Mouse (Mus musculus): ENCODE measurements around the gene Tspear. TPM values are rescaled to one million over a fixed set of nuclear protein-coding genes. Genes with fewer than 3 reads are reported as not detected.
"Not testable (repeated sequence)": the region's sequence is repeated elsewhere in the genome, so short reads cannot be mapped to it uniquely, and the experiment has no call there.

Gene Tspear
- polyA plus RNA-seq, 1 experiment = 0.79 TPM

DNA sequence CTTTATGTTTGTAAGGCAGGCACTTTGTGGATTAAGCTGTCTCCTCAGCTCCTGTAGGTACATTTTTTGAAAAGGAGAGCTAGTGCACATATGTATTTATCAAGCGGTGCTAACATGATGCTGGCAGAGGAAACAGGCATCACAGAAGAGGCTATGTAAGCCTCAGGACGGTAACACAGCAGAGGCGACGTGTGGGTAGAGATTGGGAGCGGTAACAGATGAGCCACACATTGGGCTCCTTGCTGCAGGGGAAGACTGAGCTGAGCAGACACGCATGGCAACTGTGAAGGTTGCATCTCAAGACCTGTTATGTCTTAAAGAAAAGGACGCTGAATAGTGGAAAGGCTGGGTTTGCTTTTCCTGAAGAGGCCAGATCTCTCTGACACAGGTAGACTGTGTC, 3.4 kb upstream of the Tspear start:
- Histone ChIP-seq H3K4me1 (ENCODE audit: control insufficient read depth, insufficient read depth, low read length) (no peaks in the 10 kb centered on the region), H3K27ac (ENCODE audit: insufficient read depth, low read length) (no peak overlapping the region), H3K27me3 (ENCODE audit: control insufficient read depth, insufficient read depth, low read length) (peaks cover 2% of the 10 kb centered on the region; the same call in 1 of the 2 replicates), H3K4me3 (replicated peaks; ENCODE audit: insufficient read depth, low read depth, low read length) (no peak overlapping the region)
- no peak for TF ChIP-seq POLR2A (IDR thresholded peaks at IDR 0.05; ENCODE audit: borderline replicate concordance, insufficient read depth, low read length)
- TF ChIP-seq CTCF (IDR thresholded peaks at IDR 0.05; ENCODE audit: borderline replicate concordance, insufficient read depth, low read depth, low read length) = no peak
- 78% methylated on average over 7 of the region's 7 CpGs for WGBS
- no peak for DNase-seq

GRCm38 (mm10) chr10:77684181-77684580, 2.2 kb upstream of the Tspear start:
- DNase-seq = no peak
- no peak overlapping the region for H3K27ac ChIP-seq (ENCODE audit: insufficient read depth, low read length)
- H3K4me1 ChIP-seq (ENCODE audit: control insufficient read depth, insufficient read depth, low read length) = no peaks in the 10 kb centered on the region
- H3K4me3 ChIP-seq (replicated peaks; ENCODE audit: insufficient read depth, low read depth, low read length) = no peak overlapping the region
- TF ChIP-seq POLR2A (IDR thresholded peaks at IDR 0.05; ENCODE audit: borderline replicate concordance, insufficient read depth, low read length) (no peak), CTCF (IDR thresholded peaks at IDR 0.05; ENCODE audit: borderline replicate concordance, insufficient read depth, low read depth, low read length) (no peak)
- 45% methylated on average over 8 of the region's 8 CpGs for WGBS
- H3K27me3 ChIP-seq (ENCODE audit: control insufficient read depth, insufficient read depth, low read length) = 0 out of 2 replicates have a peak, but pooled peaks cover 2% of the 10 kb centered on the region

DNA sequence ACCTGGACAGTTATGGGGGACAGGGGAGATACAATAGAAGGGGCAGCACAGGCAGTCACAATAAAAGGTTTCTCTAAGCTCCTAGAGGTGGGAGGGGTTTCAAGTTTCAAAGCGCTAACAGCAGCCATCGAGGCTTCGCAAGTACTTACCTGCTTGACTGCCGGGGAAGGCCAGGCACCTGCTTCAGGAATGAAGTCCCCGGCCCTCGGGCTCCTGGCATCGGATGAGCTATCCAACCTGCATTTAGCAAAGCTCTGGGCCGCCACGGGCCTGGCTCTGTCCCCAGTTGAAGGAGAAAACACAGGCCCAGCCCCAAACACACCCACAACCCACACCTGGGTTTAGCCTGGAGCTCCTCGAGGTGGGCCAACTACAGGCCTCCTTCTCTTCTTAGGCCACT, 652 bp downstream of the Tspear start:
- Histone ChIP-seq H3K4me3 (replicated peaks; ENCODE audit: insufficient read depth, low read depth, low read length) (no peak overlapping the region), H3K27ac (ENCODE audit: insufficient read depth, low read length) (no peak overlapping the region), H3K27me3 (ENCODE audit: control insufficient read depth, insufficient read depth, low read length) (0 out of 2 replicates have a peak, but pooled peaks cover 2% of the 10 kb centered on the region), H3K4me1 (ENCODE audit: control insufficient read depth, insufficient read depth, low read length) (no peaks in the 10 kb centered on the region)
- no peak for TF ChIP-seq CTCF (IDR thresholded peaks at IDR 0.05; ENCODE audit: borderline replicate concordance, insufficient read depth, low read depth, low read length)
- no peak for TF ChIP-seq POLR2A (IDR thresholded peaks at IDR 0.05; ENCODE audit: borderline replicate concordance, insufficient read depth, low read length)
- WGBS = 61% methylated on average over 10 of the region's 10 CpGs
- DNase-seq = no peak

- not testable (repeated sequence) for H3K27ac ChIP-seq (ENCODE audit: insufficient read depth, low read length); H3K4me1 ChIP-seq (ENCODE audit: control insufficient read depth, insufficient read depth, low read length); DNase-seq; H3K27me3 ChIP-seq (ENCODE audit: control insufficient read depth, insufficient read depth, low read length); H3K4me3 ChIP-seq (replicated peaks; ENCODE audit: insufficient read depth, low read depth, low read length)
- 52% methylated on average over 3 of the region's 3 CpGs for WGBS
Measured at GRCm38 (mm10) chr10:77690356-77690807, 4.0 kb downstream of the Tspear start, which contains the start of gene Gm19402. Gene Gm19402 (minus strand): TSS chr10:77690757.

DNA sequence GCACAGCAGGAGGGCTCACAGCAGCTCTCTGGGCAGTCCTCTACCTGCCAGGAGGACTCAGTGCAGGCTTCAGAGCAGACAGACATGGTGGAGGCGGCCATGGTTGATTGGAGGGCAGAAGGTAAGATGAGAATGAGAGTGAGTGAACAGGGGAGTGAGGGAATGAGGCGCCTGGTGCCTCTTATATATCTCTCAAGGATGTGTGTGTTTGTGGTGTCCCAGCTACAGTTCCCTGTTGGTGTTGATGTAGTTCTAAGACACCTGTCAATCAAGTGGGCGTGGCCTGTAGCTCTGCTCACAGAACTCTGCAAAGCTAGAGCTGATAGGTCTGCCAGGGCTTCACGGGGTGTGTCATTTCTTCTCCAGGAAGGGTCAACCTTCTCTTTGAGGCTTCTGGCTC, 10.8 kb downstream of the Tspear start, which contains the start of gene Gm9508:
Gene Gm9508, minus strand, starts transcription at position 101 of the 400 bp plus-strand sequence.
- TF ChIP-seq CTCF (IDR thresholded peaks at IDR 0.05; ENCODE audit: borderline replicate concordance, insufficient read depth, low read depth, low read length) (no peak), POLR2A (IDR thresholded peaks at IDR 0.05; ENCODE audit: borderline replicate concordance, insufficient read depth, low read length) (no peak)
- H3K27me3 ChIP-seq (ENCODE audit: control insufficient read depth, insufficient read depth, low read length) = no peaks in the 10 kb centered on the region
- WGBS = 39% methylated on average over 4 of the region's 4 CpGs
- no peaks in the 10 kb centered on the region for H3K4me1 ChIP-seq (ENCODE audit: control insufficient read depth, insufficient read depth, low read length)
- H3K4me3 ChIP-seq (replicated peaks; ENCODE audit: insufficient read depth, low read depth, low read length) = no peak within 1 kb of the TSS
- DNase-seq = no peak
- H3K27ac ChIP-seq (ENCODE audit: insufficient read depth, low read length) = no peak within 1 kb of the TSS

- no peaks in the 10 kb centered on the region for H3K4me1 ChIP-seq (ENCODE audit: control insufficient read depth, insufficient read depth, low read length)
- no peaks in the 10 kb centered on the region for H3K27me3 ChIP-seq (ENCODE audit: control insufficient read depth, insufficient read depth, low read length)
- no peak within 1 kb of the TSS for H3K27ac ChIP-seq (ENCODE audit: insufficient read depth, low read length)
- no peak within 1 kb of the TSS for H3K4me3 ChIP-seq (replicated peaks; ENCODE audit: insufficient read depth, low read depth, low read length)
- 97% methylated on average over 1 of the region's 1 CpGs for WGBS
- DNase-seq = no peak
- TF ChIP-seq CTCF (IDR thresholded peaks at IDR 0.05; ENCODE audit: borderline replicate concordance, insufficient read depth, low read depth, low read length) = no peak
- TF ChIP-seq POLR2A (IDR thresholded peaks at IDR 0.05; ENCODE audit: borderline replicate concordance, insufficient read depth, low read length) = no peak
Measured at GRCm38 (mm10) chr10:77706326-77706725, 20.0 kb downstream of the Tspear start, which contains the start of gene Gm10272. Gene Gm10272 (plus strand): TSS chr10:77706626.

GRCm38 (mm10) chr10:77709831-77710230, 23.5 kb downstream of the Tspear start:
- H3K27me3 ChIP-seq (ENCODE audit: control insufficient read depth, insufficient read depth, low read length) = no peaks in the 10 kb centered on the region
- TF ChIP-seq POLR2A (IDR thresholded peaks at IDR 0.05; ENCODE audit: borderline replicate concordance, insufficient read depth, low read length) (no peak), CTCF (IDR thresholded peaks at IDR 0.05; ENCODE audit: borderline replicate concordance, insufficient read depth, low read depth, low read length) (no peak)
- H3K4me1 ChIP-seq (ENCODE audit: control insufficient read depth, insufficient read depth, low read length) = no peaks in the 10 kb centered on the region
- 85% methylated on average over 3 of the region's 3 CpGs for WGBS
- DNase-seq = no peak
- H3K4me3 ChIP-seq (replicated peaks; ENCODE audit: insufficient read depth, low read depth, low read length) = no peak overlapping the region
- no peak overlapping the region for H3K27ac ChIP-seq (ENCODE audit: insufficient read depth, low read length)

GRCm38 (mm10) chr10:77711157-77711556, 24.8 kb downstream of the Tspear start, which contains the start of gene Gm10024:
Gene Gm10024 (plus strand): TSS chr10:77711457.
- H3K4me1 ChIP-seq (ENCODE audit: control insufficient read depth, insufficient read depth, low read length); H3K27ac ChIP-seq (ENCODE audit: insufficient read depth, low read length); H3K4me3 ChIP-seq (replicated peaks; ENCODE audit: insufficient read depth, low read depth, low read length); H3K27me3 ChIP-seq (ENCODE audit: control insufficient read depth, insufficient read depth, low read length); DNase-seq: not testable (repeated sequence)

All from cerebellum, adult 2 months (tissue).